Mouse (Mus musculus) brown adipose tissue, adult 24 weeks (tissue): ENCODE measurements around the gene Ache. TPM values are rescaled to one million over a fixed set of nuclear protein-coding genes. Genes with fewer than 3 reads are reported as not detected.
"Not testable (repeated sequence)": the region's sequence is repeated elsewhere in the genome, so short reads cannot be mapped to it uniquely, and the experiment has no call there.

Source experiments
- H3K27ac ChIP-seq: fragments of 200-500 bp; replicated peaks from 2 replicates; pipeline ENCODE4 v1.5.1; 2012; ENCODE audit warnings: low read depth, mild to moderate bottlenecking, low read length
- H3K4me1 ChIP-seq: fragments of 200-500 bp; 2 replicates; pipeline ENCODE4 v1.6.1; 2012; ENCODE audit warnings: low read length, mixed read lengths; ENCODE audit not compliant: control insufficient read depth, insufficient read depth, insufficient read length
- H3K4me3 ChIP-seq: fragments of 200-500 bp; 2 replicates; pipeline ENCODE4 v1.5.1; 2012; ENCODE audit warnings: low read depth, mild to moderate bottlenecking, low read length, moderate library complexity; ENCODE audit not compliant: insufficient read depth
- polyA plus RNA-seq: library from polyadenylated mRNA; stranded (reverse); fragments of >200 nt; gene quantifications from 2 replicates; pipeline ENCODE4 v1.2.4, GENCODE M21; 2012; ENCODE audit not compliant: missing spikeins, insufficient read depth, insufficient read length

Ache gene
- polyA plus RNA-seq = 0.75 TPM in 1 of 2 replicates, not detected in the other

DNA sequence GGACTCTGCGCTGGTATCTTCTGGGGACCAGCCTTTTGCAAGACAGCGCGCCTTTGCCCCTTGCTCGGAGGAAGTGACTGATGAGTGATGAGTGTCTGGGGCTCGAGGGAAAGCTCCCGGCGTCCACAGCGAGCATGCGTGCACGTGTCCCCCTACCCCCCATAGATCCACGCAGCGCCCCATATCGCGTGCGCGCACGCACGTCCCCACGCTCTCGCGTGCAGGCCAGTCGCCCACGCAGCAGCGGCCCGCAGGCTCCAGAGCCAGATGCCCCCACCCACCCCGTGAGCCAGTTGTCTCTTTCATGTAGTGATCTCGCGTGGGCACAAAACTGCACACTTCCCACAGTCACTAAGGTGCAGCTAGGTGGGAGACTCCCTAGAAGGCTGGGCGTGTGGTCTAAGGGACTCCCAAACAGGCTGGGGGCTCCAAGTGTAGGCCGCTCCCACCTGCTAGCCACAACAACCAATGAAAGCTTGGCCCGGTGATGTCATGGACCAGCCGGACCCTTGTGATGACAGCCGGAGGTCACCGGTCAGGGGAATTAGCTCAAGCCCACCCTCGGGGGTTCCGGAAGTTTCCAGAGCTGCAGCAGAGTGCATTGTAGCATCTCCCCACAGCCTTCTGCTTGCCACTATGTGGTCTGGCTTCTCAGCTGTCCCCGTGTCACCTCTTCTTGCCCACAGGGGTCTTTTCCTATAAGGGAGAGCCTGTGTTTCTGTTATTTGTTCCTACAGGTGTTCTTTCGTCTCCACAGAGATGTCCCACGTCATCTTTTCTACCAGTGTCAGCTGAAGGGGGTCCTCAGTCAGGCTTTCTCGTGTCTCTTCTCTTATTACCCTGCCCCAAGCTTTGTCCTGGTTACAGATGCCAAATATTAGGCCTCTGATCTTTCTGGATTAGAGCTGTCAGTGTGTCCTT is at the start of gene Ache:
TSS of gene Ache (plus strand) at position 488 of the 921 bp plus-strand sequence.
- no peaks in the 10 kb centered on the region for H3K4me1 ChIP-seq
- H3K27ac ChIP-seq = no peak within 1 kb of the TSS
- H3K4me3 ChIP-seq = peak within 1 kb of the TSS; percentile 51

DNA sequence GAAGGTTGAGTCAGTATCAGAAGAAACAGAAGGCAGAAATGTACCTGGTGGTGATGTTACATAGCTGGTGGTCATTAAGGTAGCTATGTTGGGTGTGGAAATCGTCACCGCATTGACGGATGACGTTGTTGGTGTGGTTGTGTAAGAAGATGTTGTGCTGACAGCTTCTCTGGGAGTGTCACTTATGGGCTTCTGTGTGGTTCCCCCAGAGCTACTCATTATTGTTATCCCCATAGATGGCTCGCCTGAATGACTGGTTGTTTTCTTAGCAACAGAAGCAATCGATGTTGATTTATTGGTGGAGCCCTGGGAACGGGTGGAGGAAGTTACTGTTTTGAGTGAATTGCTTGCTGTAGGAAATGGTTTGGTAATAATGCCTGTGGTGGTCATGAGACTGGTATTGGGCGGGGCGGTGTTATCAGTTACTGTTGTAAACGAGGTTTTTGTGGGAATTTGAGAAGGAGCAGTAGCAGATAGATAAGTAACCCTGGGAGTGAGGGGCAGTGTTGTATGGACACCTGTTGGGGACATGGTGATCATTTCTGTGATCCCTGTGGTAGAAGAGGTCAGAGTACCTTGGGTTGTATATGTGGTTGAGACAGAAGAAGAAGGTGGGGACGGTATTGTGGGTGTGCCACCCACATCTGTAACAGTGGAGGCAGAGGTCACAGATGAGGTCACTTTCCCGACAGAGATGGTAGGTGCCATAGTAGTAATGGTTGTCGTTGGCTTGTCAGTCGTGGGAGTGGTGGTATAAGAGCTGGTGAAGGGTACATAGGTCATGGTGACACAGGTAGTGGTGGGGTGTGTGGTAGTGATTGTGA is 23.2 kb upstream of the Ache start:
- no peak overlapping the region for H3K27ac ChIP-seq

DNA sequence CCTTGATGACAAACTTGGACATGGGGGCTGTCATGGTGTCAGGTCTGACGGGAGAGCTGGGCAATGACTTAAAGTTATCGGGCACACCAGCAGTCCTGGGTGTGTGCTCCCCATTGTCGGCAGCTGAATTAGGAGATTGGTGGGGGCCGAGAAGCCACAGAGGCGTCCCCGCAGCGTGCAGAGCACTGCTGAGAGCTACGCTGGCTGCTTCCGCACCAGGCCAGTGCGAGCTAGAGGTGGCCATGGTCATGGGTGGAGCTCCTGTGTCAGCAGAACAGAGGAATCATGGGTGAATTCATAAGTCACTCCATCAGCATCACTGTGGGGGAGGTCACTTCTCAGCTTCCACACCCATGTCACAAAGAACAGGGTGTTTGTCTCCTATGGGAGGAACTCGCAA is 22.5 kb upstream of the Ache start:
- H3K27ac ChIP-seq = no peak overlapping the region
- no peaks in the 10 kb centered on the region for H3K4me1 ChIP-seq
- no peak overlapping the region for H3K4me3 ChIP-seq

More for the DNA sequence above, 23.2 kb upstream of the Ache start:
- Histone ChIP-seq H3K4me1 (no peaks in the 10 kb centered on the region), H3K4me3 (no peak overlapping the region)

DNA sequence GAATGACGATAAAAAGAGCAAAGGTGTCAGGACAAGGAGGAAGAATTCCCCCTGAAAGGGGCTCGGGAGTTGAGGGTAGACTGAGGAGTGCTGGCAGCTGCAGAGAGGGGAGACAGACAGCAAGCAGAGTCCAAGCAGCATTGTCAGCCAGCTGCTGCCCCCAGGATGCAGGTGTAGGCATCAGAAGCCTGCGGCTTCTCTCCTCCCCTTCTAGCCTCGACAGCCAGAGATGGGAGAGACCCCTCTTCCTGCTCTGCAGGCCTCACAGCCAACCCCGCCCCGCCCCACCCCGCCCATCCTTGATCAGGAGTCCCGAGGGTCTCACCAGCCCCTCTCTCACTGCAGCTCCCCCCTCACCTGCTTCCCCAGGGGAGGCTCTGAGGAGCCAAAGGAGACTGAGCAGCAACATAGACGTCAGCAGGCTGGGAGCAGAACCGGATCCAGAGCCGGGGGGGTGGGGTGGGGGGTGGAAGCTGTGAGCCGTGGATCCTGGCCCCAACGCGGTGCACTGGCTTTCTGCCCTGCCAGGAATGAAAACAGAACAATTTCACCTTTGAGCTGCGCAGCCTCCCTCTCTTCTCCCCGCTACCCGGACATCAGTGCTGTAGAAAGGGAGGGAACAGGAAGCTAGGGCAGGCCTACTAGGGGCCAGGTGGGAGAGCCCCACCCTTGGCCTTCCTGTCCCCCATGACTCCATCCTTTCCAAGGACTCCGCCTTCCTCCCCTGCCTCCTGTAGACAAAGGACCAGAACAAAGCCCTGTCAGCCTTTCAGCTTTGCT is 19.0 kb upstream of the Ache start:
- peak overlapping the region; percentile 92 for H3K27ac ChIP-seq
- peak overlapping the region; percentile 55 for H3K4me3 ChIP-seq
- no peaks in the 10 kb centered on the region for H3K4me1 ChIP-seq

DNA sequence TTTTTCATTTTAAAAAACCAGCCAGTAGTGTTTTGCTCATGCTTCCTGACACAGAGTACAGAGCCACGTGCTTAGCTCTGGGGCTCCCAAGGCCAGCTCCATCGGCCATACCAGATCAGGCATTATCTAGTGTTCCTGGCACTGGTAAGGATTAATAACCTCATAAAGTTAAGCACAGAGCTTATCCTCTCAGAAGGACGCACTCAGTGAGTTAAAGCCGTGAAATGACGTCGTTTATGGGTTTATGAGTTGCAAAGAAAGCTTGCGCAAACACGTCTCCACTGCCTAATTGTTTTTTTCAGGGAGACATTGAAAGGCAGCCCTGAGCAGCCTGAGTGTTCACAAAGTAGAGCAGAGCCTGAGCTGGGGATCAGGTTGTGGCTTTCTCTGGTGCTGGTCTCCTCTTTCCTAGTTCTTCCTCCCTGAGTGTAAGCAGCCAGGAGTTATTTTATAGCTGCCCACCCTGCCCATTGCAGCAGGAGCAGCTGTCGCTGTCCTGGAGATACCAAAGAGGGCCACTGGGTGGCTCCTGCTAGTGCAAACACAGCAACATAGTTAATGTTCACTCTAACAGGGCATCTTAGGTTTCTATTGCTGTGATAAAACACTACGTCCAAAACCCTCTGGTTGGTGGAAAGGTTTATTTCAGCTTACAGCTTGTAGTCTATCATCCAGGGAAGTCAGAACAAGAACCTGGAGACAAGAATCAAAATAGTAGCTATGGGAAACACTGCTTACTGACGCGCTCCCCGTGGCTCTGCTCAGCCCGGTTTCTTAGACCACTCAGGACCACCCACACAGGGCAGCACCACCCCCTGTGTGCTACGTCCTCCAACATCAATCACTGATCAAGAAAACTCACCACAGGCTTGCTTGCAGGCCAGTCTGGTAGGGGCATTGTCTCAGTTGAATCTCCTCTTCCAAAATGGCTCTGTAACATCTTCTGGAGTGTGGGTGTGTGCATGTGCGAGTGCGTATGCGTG is 9.7 kb upstream of the Ache start:
- Histone ChIP-seq H3K4me1 (no peaks in the 10 kb centered on the region), H3K4me3 (no peak overlapping the region)

DNA sequence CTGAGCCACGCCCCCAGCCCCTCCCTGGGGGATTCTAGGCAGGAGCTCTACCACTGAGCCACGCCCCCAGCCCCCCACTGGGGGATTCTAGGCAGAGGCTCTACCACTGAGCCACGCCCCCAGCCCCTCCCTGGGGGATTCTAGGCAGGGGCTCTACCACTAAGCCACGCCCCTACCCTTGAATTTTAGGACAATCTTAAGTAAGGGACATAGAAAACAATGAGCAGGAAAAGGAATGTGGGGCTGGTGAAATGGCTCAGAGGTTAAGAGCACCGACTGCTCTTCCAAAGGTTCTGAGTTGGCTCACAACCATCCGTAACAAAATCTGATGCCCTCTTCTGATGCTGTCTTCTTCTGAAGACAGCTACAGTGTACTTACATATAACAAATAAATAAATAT is 2.9 kb upstream of the Ache start:
- not testable (repeated sequence) for H3K4me1 ChIP-seq, H3K27ac ChIP-seq, H3K4me3 ChIP-seq

More for the DNA sequence above, 9.7 kb upstream of the Ache start:
- no peak overlapping the region for H3K27ac ChIP-seq

DNA sequence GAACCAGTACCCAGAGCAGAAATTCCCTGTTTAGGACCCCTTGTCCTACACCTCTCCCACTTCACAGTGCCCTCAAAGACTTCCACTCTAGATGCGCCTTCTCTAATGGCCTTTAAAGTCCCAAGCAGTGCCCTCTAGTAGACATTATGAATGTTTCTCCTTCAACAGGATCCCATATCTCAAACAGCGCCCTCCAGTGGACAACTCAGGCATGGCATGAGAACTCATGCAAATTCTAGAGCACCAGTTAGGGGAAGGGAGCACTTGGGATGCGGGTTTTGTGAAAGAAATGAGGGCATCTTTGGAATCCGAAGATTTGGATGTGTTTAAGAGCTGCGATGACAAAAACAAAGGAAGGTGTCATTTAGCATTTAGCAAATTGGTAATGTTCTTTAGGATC is 2.3 kb upstream of the Ache start:
- Histone ChIP-seq H3K4me3 (no peak overlapping the region), H3K4me1 (no peaks in the 10 kb centered on the region), H3K27ac (no peak overlapping the region)

DNA sequence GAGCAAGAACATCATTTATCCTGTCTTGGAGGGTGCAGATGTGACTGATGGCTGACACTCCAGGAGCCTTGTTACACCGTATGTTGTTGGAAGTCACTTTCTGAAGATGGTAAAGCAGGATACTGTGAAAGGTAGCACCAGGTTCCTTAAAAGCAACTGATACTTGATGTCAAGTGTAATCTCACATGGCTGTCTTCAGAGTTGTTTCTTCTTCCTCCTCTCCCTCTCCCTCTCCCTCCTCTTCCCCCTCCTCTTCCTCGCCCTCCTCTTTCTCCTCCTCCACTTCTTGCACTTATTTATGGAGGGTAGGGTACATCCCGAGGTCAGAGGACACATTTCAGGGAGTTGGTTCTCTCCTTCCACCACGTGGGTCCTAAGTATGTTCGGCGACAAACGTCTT is 1.3 kb upstream of the Ache start:
- no peak overlapping the region for H3K27ac ChIP-seq
- no peak overlapping the region for H3K4me3 ChIP-seq
- no peaks in the 10 kb centered on the region for H3K4me1 ChIP-seq

DNA sequence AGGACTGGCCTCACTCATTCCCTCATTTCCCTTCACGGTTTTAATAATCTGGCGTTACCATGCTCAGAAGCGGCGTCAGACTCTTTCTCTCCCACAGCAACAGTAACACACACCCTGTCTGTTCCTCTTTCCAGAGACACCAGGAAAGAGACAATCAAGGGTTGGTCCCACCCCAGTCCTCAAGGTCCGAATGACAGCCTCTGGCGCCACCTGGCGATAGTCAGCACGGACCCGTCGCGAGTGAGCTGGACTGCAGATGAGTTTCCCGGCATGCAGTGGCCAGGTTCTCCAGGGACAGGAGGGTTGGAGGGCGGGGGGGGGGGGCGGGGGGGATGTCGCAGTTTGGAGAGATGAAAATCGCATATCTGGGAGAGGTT is 676 bp upstream of the Ache start:
- H3K4me3 ChIP-seq = no peak overlapping the region
- no peak overlapping the region for H3K27ac ChIP-seq
- no peaks in the 10 kb centered on the region for H3K4me1 ChIP-seq

DNA sequence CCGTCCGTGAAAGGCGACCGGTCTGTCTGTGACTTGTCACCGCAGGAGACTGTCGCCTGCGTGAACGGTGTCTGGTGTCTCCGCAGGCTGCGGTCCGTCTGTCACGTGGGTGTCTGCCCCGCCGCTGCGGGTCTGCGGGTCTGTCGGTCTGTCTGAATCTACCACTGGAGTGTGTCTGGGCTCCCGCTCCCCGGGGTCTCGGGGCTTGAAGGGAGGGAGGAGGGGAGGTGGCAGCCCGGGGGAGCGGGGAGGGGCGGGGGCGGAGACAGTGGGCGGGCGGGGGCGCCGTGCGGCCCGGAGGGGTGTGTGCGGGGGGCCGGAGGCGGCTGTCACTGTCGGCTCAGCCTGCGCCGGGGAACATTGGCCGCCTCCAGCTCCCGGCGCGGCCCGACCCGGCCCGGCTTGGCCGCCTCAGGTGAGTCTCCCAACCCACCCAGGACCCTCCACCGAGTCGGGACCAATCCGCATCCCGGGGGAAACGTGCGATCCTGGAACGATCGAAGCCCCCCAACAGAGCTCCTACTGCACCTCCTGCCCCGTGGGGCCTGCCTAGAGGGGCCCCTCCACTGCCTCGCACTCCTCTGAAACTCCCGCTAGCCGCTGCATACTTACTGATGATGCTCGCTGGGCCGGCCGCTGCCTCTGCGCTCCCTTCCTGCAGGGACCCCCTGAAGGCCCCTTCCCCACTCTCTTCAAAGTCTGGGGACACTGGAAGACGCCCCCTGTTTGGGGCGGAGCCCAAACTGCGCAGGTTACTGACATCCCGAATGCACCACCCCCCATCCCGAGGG is 829 bp downstream of the Ache start:
- Histone ChIP-seq H3K4me1 (no peaks in the 10 kb centered on the region; the same call in 1 of the 2 replicates), H3K4me3 (peak overlapping the region; percentile 51), H3K27ac (no peak overlapping the region)

DNA sequence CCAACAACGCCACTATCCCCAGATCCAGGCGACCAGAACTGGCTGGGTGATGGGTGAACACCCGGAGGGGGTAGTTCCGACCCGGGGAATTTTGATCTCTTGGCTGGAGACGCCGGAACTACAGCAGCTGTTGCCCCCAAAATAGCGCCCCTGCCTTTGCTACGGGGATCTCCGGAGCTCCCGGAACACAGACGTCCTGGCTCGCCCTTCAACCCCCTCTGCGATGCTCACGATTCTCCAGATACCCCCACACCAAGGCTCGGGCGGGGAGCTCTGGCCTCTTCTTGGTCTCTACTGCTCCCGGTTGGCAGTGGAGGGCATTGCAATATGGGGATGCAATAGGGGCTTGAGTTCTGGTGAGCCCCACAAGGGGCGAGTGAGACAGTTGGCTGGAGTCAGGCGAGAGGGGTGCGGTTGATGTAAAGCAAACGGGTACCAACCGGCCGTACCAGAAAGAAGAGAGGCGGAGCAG is 1.7 kb downstream of the Ache start:
- Histone ChIP-seq H3K27ac (no peak overlapping the region), H3K4me1 (no peaks in the 10 kb centered on the region; the same call in 1 of the 2 replicates), H3K4me3 (peak overlapping the region; percentile 2; the same call in 1 of the 2 replicates)

DNA sequence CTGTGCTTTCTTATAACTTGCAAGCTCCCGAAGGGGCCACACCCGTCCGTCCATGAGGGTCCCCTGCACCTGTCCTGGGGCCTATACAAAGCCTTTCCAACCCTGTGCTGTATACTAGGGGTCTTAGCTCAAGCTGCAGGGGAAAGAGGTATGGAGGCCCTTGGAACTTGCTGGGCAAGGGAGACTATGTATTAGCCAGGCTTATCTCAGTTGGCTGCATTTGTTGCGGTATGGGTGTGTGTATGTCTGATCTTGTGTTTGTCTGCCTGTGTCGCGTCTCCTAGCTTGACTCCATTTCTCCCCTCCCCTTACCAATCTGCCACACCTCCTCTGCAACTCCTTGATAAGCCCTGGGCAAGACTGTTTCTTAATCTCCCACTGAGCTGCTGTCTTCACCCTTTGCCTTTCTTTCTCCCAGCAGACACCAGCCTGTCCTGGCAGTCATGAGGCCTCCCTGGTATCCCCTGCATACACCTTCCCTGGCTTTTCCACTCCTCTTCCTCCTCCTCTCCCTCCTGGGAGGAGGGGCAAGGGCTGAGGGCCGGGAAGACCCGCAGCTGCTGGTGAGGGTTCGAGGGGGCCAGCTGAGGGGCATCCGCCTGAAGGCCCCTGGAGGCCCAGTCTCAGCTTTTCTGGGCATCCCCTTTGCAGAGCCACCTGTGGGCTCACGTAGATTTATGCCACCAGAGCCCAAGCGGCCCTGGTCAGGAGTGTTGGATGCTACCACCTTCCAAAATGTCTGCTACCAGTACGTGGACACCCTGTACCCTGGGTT is 2.5 kb downstream of the Ache start:
- peak overlapping the region; percentile 2; the same call in 1 of the 2 replicates for H3K4me3 ChIP-seq
- no peak overlapping the region for H3K27ac ChIP-seq
- H3K4me1 ChIP-seq = no peaks in the 10 kb centered on the region; the same call in 1 of the 2 replicates
